Mouse (Mus musculus) heart, embryonic 16.5 days (tissue): Measurements from ENCODE around the gene Hist1h2bj. TPM values are rescaled to one million over a fixed set of nuclear protein-coding genes. Genes with fewer than 3 reads are reported as not detected.

ENCODE experiments used
- ATAC-seq: fragments of 200-750 bp; cut with Nextera tagmentation; replicated peaks from 2 replicates; pipeline ENCODE4 v1.8.0; 2017; ENCODE audit warnings: moderate number of reproducible peaks; ENCODE audit not compliant: insufficient read depth, low FRiP score; ENCODE audit errors: extremely low read depth
- H3K27ac ChIP-seq: fragments of 300-500 bp; sonication (generic); 2 replicates; pipeline ENCODE4 v1.5.1; 2014; ENCODE audit warnings: mild to moderate bottlenecking, low read length, control low read depth, moderate library complexity
- H3K27me3 ChIP-seq: fragments of 300-500 bp; sonication (generic); 2 replicates; pipeline ENCODE4 v1.6.1; 2014; ENCODE audit warnings: low read length, mixed read lengths; ENCODE audit not compliant: control insufficient read depth, insufficient read depth
- H3K36me3 ChIP-seq: fragments of 300-500 bp; sonication (generic); 2 replicates; pipeline ENCODE4 v1.6.1; 2014; ENCODE audit not compliant: control insufficient read depth, insufficient read depth
- H3K4me1 ChIP-seq: fragments of 300-500 bp; sonication (generic); 2 replicates; pipeline ENCODE4 v1.6.1; 2014; ENCODE audit warnings: low read length, mixed read lengths; ENCODE audit not compliant: control insufficient read depth, insufficient read depth
- H3K4me2 ChIP-seq: fragments of 300-500 bp; sonication (generic); 2 replicates; pipeline ENCODE4 v1.6.1; 2014; ENCODE audit warnings: low read depth, mild to moderate bottlenecking, control low read depth, low read length
- H3K4me3 ChIP-seq: fragments of 300-500 bp; sonication (generic); 2 replicates; pipeline ENCODE4 v1.5.1; 2014; ENCODE audit warnings: mild to moderate bottlenecking, control low read depth, low read length
- H3K9ac ChIP-seq: fragments of 300-500 bp; sonication (generic); 2 replicates; pipeline ENCODE4 v1.6.1; 2014; ENCODE audit warnings: low read length, control low read depth
- H3K9me3 ChIP-seq: fragments of 300-500 bp; sonication (generic); replicated peaks from 2 replicates; pipeline ENCODE4 v1.6.1; 2016; ENCODE audit warnings: low read length; ENCODE audit not compliant: control insufficient read depth
- WGBS: fragments of 180-500 bp; shearing (Covaris S2); extraction: QIAGEN DNeasy Blood & Tissue Kit; methylation state at CpG from one replicate; pipeline ENCODE4 v1.1.7; 2014; 5-methylcytosine and 5-hydroxymethylcytosine counted together
- polyA plus RNA-seq: library from polyadenylated mRNA; unstranded; fragments of >200 nt; fragmentation: Nextera tagmentation; extraction: Ambion mirVana; gene quantifications from 2 replicates; pipeline ENCODE4 v1.2.1, GENCODE M21; 2015

The Hist1h2bj gene
- polyA plus RNA-seq, 1 experiment from 2014 or later = 9.9 TPM

- H3K9me3 ChIP-seq = no peaks in the 10 kb centered on the region
- H3K27me3 ChIP-seq = peaks cover 64% of the 10 kb centered on the region
- peaks cover 4% of the 10 kb centered on the region for H3K4me1 ChIP-seq
- 27% methylated on average over 3 of the region's 3 CpGs for WGBS
- H3K27ac ChIP-seq = no peak overlapping the region
- no peaks in the 10 kb centered on the region for H3K36me3 ChIP-seq
- no peak overlapping the region for H3K4me3 ChIP-seq
- no peak overlapping the region for H3K4me2 ChIP-seq
- no peak for ATAC-seq
- H3K9ac ChIP-seq = no peak overlapping the region
These were observed 44.6 kb upstream of the Hist1h2bj start for GRCm38 (mm10) chr13:21998412-21998811.

GRCm38 (mm10) chr13:21999147-21999546 lies 43.9 kb upstream of the Hist1h2bj start:
- 38% methylated on average over 4 of the region's 4 CpGs for WGBS
- no peak overlapping the region for H3K4me2 ChIP-seq
- H3K27ac ChIP-seq = no peak overlapping the region
- H3K9me3 ChIP-seq = no peaks in the 10 kb centered on the region
- no peaks in the 10 kb centered on the region for H3K36me3 ChIP-seq
- no peak for ATAC-seq
- peaks cover 71% of the 10 kb centered on the region for H3K27me3 ChIP-seq
- H3K4me3 ChIP-seq = no peak overlapping the region
- H3K4me1 ChIP-seq = peaks cover 4% of the 10 kb centered on the region
- no peak overlapping the region for H3K9ac ChIP-seq

- H3K27me3 ChIP-seq = peaks cover 82% of the 10 kb centered on the region
- no peaks in the 10 kb centered on the region for H3K36me3 ChIP-seq
- H3K4me2 ChIP-seq = no peak overlapping the region
- no peak overlapping the region for H3K4me3 ChIP-seq
- no peaks in the 10 kb centered on the region for H3K9me3 ChIP-seq
- 54% methylated on average over 2 of the region's 2 CpGs for WGBS
- peaks cover 6% of the 10 kb centered on the region for H3K4me1 ChIP-seq
- H3K27ac ChIP-seq = no peak overlapping the region
- no peak overlapping the region for H3K9ac ChIP-seq
- no peak for ATAC-seq
These were observed 41.7 kb upstream of the Hist1h2bj start for GRCm38 (mm10) chr13:22001346-22001745.

GRCm38 (mm10) chr13:22001823-22002222 lies 41.2 kb upstream of the Hist1h2bj start:
- ATAC-seq = no peak
- Histone ChIP-seq H3K9ac (no peak overlapping the region), H3K4me1 (peaks cover 10% of the 10 kb centered on the region), H3K27me3 (peaks cover 81% of the 10 kb centered on the region), H3K4me3 (no peak overlapping the region), H3K4me2 (no peak overlapping the region), H3K9me3 (no peaks in the 10 kb centered on the region), H3K36me3 (no peaks in the 10 kb centered on the region), H3K27ac (no peak overlapping the region)
- 17% methylated on average over 5 of the region's 5 CpGs for WGBS

GRCm38 (mm10) chr13:22005605-22006333 lies 37.2 kb upstream of the Hist1h2bj start:
- H3K9ac ChIP-seq = peak overlapping the region; percentile 49
- H3K4me2 ChIP-seq = peak overlapping the region; percentile 98
- H3K36me3 ChIP-seq = no peaks in the 10 kb centered on the region
- H3K9me3 ChIP-seq = no peaks in the 10 kb centered on the region
- H3K27me3 ChIP-seq = peaks cover 78% of the 10 kb centered on the region
- peak overlapping the region; percentile 72 for H3K4me3 ChIP-seq
- H3K27ac ChIP-seq = no peak overlapping the region
- WGBS = under 1% methylated on average over 45 of the region's 45 CpGs
- ATAC-seq = peak; percentile 71
- H3K4me1 ChIP-seq = peaks cover 10% of the 10 kb centered on the region

GRCm38 (mm10) chr13:22006334-22007120 lies 36.5 kb upstream of the Hist1h2bj start:
- peak overlapping the region; percentile 98 for H3K4me2 ChIP-seq
- peaks cover 77% of the 10 kb centered on the region for H3K27me3 ChIP-seq
- under 1% methylated on average over 38 of the region's 38 CpGs for WGBS
- peak overlapping the region; percentile 49 for H3K9ac ChIP-seq
- no peak overlapping the region for H3K27ac ChIP-seq
- no peaks in the 10 kb centered on the region for H3K9me3 ChIP-seq
- peak; percentile 82 for ATAC-seq
- no peaks in the 10 kb centered on the region for H3K36me3 ChIP-seq
- peaks cover 10% of the 10 kb centered on the region for H3K4me1 ChIP-seq
- peak overlapping the region; percentile 72 for H3K4me3 ChIP-seq

- peak overlapping the region; percentile 98 for H3K4me2 ChIP-seq
- no peaks in the 10 kb centered on the region for H3K9me3 ChIP-seq
- peaks cover 81% of the 10 kb centered on the region for H3K27me3 ChIP-seq
- peak overlapping the region; percentile 72 for H3K4me3 ChIP-seq
- peaks cover 10% of the 10 kb centered on the region for H3K4me1 ChIP-seq
- no peak for ATAC-seq
- no peak overlapping the region for H3K9ac ChIP-seq
- H3K27ac ChIP-seq = no peak overlapping the region
- 4% methylated on average over 18 of the region's 18 CpGs for WGBS
- H3K36me3 ChIP-seq = no peaks in the 10 kb centered on the region
These were observed 35.9 kb upstream of the Hist1h2bj start for GRCm38 (mm10) chr13:22007121-22007510.

- Histone ChIP-seq H3K4me2 (no peak overlapping the region), H3K9me3 (no peaks in the 10 kb centered on the region), H3K36me3 (no peaks in the 10 kb centered on the region), H3K9ac (no peak overlapping the region), H3K27me3 (peaks cover 81% of the 10 kb centered on the region), H3K4me3 (peak overlapping the region; percentile 72; the same call in 1 of the 2 replicates), H3K27ac (no peak overlapping the region), H3K4me1 (peaks cover 10% of the 10 kb centered on the region)
- ATAC-seq = no peak
- 55% methylated on average over 7 of the region's 7 CpGs for WGBS
These were observed 35.1 kb upstream of the Hist1h2bj start for GRCm38 (mm10) chr13:22007872-22008271.

GRCm38 (mm10) chr13:22008707-22009106 lies 34.3 kb upstream of the Hist1h2bj start:
- Histone ChIP-seq H3K27ac (no peak overlapping the region), H3K4me2 (no peak overlapping the region), H3K27me3 (peaks cover 75% of the 10 kb centered on the region), H3K9ac (no peak overlapping the region), H3K4me1 (peaks cover 10% of the 10 kb centered on the region), H3K4me3 (no peak overlapping the region), H3K9me3 (no peaks in the 10 kb centered on the region), H3K36me3 (no peaks in the 10 kb centered on the region)
- WGBS = 84% methylated on average over 3 of the region's 3 CpGs
- no peak for ATAC-seq
